Mouse (Mus musculus) C2C12 (cell line): ENCODE measurements around the gene Lrg1. TPM values are rescaled to one million over a fixed set of nuclear protein-coding genes. Genes with fewer than 3 reads are reported as not detected.

ENCODE experiments used
- H3K27me3 ChIP-seq: one replicate; pipeline ENCODE4 v1.6.1; 2011; ENCODE audit not compliant: control insufficient read depth, insufficient read depth, insufficient read length
- H3K36me3 ChIP-seq: one replicate; pipeline ENCODE4 v1.6.1; 2011; ENCODE audit not compliant: control insufficient read depth, insufficient read depth
- H3K4me3 ChIP-seq: one replicate; pipeline ENCODE4 v1.5.1; 2011; ENCODE audit warnings: mild to moderate bottlenecking, control low read depth; ENCODE audit not compliant: poor library complexity, insufficient read depth, severe bottlenecking
- H3K79me2 ChIP-seq: one replicate; pipeline ENCODE4 v1.6.1; 2011; ENCODE audit not compliant: control insufficient read depth, insufficient read depth
- H3K79me3 ChIP-seq: one replicate; pipeline ENCODE4 v1.6.1; 2011; ENCODE audit warnings: low read depth, control low read depth
- H3ac ChIP-seq: one replicate; pipeline ENCODE3; 2011; ENCODE audit warnings: low read depth; ENCODE audit not compliant: control insufficient read depth, insufficient read length
- CEBPB ChIP-seq: IDR thresholded peaks from one replicate; pipeline ENCODE4 v1.6.1; 2011; ENCODE audit warnings: low read depth, mild to moderate bottlenecking, control low read depth, moderate library complexity
- CTCF ChIP-seq: IDR thresholded peaks from one replicate; pipeline ENCODE4 v1.5.1; 2011; ENCODE audit not compliant: control insufficient read depth, insufficient read depth, insufficient read length
- FOSL1 ChIP-seq: IDR thresholded peaks from one replicate; pipeline ENCODE4 v1.8.0; 2011; ENCODE audit warnings: mild to moderate bottlenecking, low read length; ENCODE audit not compliant: poor library complexity, insufficient read depth, severe bottlenecking
- MAX ChIP-seq: IDR thresholded peaks from one replicate; pipeline ENCODE4 v1.6.1; 2011; ENCODE audit warnings: mild to moderate bottlenecking, control low read depth
- MYOD1 ChIP-seq: IDR thresholded peaks from one replicate; pipeline ENCODE4 v1.6.1; 2011; ENCODE audit warnings: low read depth; ENCODE audit not compliant: control insufficient read depth, insufficient read length
- MYOG ChIP-seq: IDR thresholded peaks from one replicate; pipeline ENCODE4 v1.6.1; 2011; ENCODE audit not compliant: control insufficient read depth, insufficient read length; ENCODE audit errors: extremely low read depth
- USF1 ChIP-seq: IDR thresholded peaks from one replicate; pipeline ENCODE4 v1.6.1; 2011; ENCODE audit warnings: low read depth, mild to moderate bottlenecking, control low read depth, moderate library complexity
- polyA plus RNA-seq: library from polyadenylated mRNA; unstranded; fragments of >200 nt; fragmentation: generic; extraction: Trizol; gene quantifications from one replicate; pipeline ENCODE4 v1.2.1, GENCODE M21; 2012; ENCODE audit warnings: missing spikeins

Gene Lrg1
- polyA plus RNA-seq, 1 experiment: 0.02 TPM

- no peak for TF ChIP-seq CTCF
- no peak for TF ChIP-seq FOSL1
- TF ChIP-seq MYOG: no peak
- no peak for TF ChIP-seq MAX
- TF ChIP-seq CEBPB: no peak
- no peak for TF ChIP-seq USF1
- TF ChIP-seq MYOD1: no peak
- Histone ChIP-seq H3ac (no peak overlapping the region), H3K27me3 (no peaks in the 10 kb centered on the region), H3K79me3 (no peaks in the 10 kb centered on the region), H3K36me3 (peaks cover 51% of the 10 kb centered on the region), H3K4me3 (no peak overlapping the region), H3K79me2 (no peaks in the 10 kb centered on the region)
Measured at GRCm38 (mm10) chr17:56102158-56102557, 19.6 kb downstream of the Lrg1 start.

- TF ChIP-seq USF1: no peak
- TF ChIP-seq MYOD1: no peak
- TF ChIP-seq MAX: no peak
- no peak for TF ChIP-seq MYOG
- no peak for TF ChIP-seq CEBPB
- TF ChIP-seq FOSL1: no peak
- TF ChIP-seq CTCF: no peak
- H3K4me3 ChIP-seq: no peak overlapping the region
- H3K36me3 ChIP-seq: peaks cover 57% of the 10 kb centered on the region
Measured at GRCm38 (mm10) chr17:56100811-56101210, 21.0 kb downstream of the Lrg1 start.

GRCm38 (mm10) chr17:56098711-56099572, 22.9 kb downstream of the Lrg1 start:
- Histone ChIP-seq H3K4me3 (no peak overlapping the region), H3K79me3 (no peaks in the 10 kb centered on the region), H3K27me3 (no peaks in the 10 kb centered on the region), H3K79me2 (no peaks in the 10 kb centered on the region), H3K36me3 (peaks cover 60% of the 10 kb centered on the region), H3ac (no peak overlapping the region)
- TF ChIP-seq CEBPB: no peak
- no peak for TF ChIP-seq MYOD1
- no peak for TF ChIP-seq MYOG
- no peak for TF ChIP-seq CTCF
- TF ChIP-seq FOSL1: no peak
- TF ChIP-seq USF1: no peak
- TF ChIP-seq MAX: no peak

More at GRCm38 (mm10) chr17:56100811-56101210, 21.0 kb downstream of the Lrg1 start:
- H3K27me3 ChIP-seq: no peaks in the 10 kb centered on the region
- H3ac ChIP-seq: no peak overlapping the region
- no peaks in the 10 kb centered on the region for H3K79me3 ChIP-seq
- no peaks in the 10 kb centered on the region for H3K79me2 ChIP-seq

DNA sequence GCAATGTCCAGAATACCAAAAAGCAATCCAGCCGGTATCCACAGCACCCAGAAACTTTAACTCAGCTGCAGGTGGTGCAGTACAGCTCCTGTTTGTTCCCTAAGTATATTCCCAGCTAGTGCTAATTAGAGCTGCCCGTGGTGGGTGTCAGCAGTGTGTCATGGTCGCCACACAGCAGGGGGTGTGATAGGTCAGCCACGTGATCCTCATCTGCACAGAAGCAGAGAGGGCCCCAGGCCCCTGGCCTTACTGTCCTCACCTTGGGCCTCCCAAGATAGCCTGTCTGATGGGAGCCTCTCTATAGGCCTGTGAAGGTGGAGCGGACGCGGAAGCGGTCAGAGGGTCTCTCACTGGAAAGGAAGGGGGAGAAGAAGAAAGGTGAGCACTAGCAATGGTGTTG, 23.6 kb downstream of the Lrg1 start:
- H3K27me3 ChIP-seq: no peaks in the 10 kb centered on the region
- no peak for TF ChIP-seq CTCF
- TF ChIP-seq MAX: no peak
- TF ChIP-seq MYOD1: no peak
- TF ChIP-seq MYOG: no peak
- TF ChIP-seq USF1: no peak
- no peak overlapping the region for H3K4me3 ChIP-seq
- H3K36me3 ChIP-seq: peaks cover 60% of the 10 kb centered on the region
- H3K79me2 ChIP-seq: no peaks in the 10 kb centered on the region
- no peak overlapping the region for H3ac ChIP-seq
- H3K79me3 ChIP-seq: no peaks in the 10 kb centered on the region

DNA sequence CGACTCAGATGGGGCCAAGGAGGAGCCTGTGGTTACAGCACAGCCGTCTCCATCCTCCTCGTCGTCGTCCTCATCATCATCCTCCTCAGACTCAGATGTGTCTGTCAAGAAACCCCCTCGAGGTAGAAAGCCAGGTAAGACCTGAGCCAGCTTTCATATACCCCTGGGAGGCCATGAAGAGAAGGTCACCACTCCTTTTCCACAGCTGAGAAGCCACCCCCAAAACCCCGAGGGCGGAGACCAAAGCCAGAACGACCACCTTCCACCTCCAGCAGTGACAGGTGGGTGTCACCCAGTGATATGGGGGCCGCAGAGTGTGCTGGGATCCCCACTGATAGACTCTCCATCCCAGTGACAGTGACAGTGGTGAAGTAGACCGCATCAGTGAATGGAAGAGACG, 24.9 kb downstream of the Lrg1 start:
- no peak overlapping the region for H3ac ChIP-seq
- H3K79me2 ChIP-seq: no peaks in the 10 kb centered on the region
- no peak overlapping the region for H3K4me3 ChIP-seq
- TF ChIP-seq CEBPB: no peak
- no peak for TF ChIP-seq MYOG
- TF ChIP-seq CTCF: no peak
- TF ChIP-seq MAX: no peak
- TF ChIP-seq MYOD1: no peak
- TF ChIP-seq FOSL1: no peak
- TF ChIP-seq USF1: no peak
- H3K27me3 ChIP-seq: no peaks in the 10 kb centered on the region
- no peaks in the 10 kb centered on the region for H3K79me3 ChIP-seq
- H3K36me3 ChIP-seq: peaks cover 53% of the 10 kb centered on the region
